Mouse (Mus musculus) megakaryocyte-erythroid progenitor cell, adult 5-6 weeks (primary cell): ENCODE results near the gene Ntn5. TPM values are rescaled to one million over a fixed set of nuclear protein-coding genes. Genes with fewer than 3 reads are reported as not detected.

Source experiments
- ATAC-seq: replicated peaks from 2 replicates; pipeline ENCODE4 v1.8.0; 2016; ENCODE audit warnings: mild to moderate bottlenecking, inconsistent platforms; ENCODE audit not compliant: severe bottlenecking, poor library complexity, low FRiP score, low TSS enrichment
- total RNA-seq, 2 experiments: library from RNA; stranded (forward) in 1 of 2; stranded (reverse) in 1 of 2; fragments of 200-1000, 215-1000 nt in 1 of 2; fragments of >200 nt in 1 of 2; fragmentation: Nextera tagmentation in 1 of 2; gene quantifications; 2 replicates each; pipeline ENCODE4 v1.2.3; 2014 to 2017

The Ntn5 gene
- total RNA-seq, 2 experiments from 2014 or later = not detected

DNA sequence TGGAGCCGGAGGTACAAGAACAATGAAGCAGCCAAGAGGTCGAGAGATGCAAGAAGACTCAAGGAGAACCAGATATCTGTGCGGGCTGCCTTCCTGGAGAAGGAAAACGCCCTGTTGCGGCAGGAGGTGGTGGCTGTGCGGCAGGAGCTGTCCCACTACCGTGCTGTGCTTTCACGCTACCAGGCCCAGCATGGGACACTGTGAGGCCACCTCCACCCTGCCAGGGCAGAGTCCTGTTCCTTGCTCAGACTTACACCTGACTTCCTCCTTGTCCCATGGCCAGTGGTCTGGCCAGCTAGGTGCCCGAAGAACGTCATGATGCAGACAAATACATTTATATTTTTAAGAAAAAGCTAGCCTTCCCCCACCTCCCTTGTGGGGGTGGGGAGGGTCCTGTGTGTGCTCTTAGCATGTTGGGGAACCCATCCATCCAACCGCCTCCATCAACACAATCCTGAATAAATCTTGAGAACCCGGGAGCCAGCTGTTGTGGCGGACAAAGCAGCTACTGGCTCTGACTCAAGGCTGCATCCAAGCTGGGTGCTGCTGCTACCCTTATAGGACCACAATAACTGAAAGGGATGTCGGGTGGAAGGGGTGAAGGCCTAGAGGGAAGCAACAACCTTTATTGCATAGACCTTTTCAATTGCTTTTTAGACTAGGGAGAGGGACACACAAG is 26.0 kb downstream of the Ntn5 start:
- no peak for ATAC-seq

DNA sequence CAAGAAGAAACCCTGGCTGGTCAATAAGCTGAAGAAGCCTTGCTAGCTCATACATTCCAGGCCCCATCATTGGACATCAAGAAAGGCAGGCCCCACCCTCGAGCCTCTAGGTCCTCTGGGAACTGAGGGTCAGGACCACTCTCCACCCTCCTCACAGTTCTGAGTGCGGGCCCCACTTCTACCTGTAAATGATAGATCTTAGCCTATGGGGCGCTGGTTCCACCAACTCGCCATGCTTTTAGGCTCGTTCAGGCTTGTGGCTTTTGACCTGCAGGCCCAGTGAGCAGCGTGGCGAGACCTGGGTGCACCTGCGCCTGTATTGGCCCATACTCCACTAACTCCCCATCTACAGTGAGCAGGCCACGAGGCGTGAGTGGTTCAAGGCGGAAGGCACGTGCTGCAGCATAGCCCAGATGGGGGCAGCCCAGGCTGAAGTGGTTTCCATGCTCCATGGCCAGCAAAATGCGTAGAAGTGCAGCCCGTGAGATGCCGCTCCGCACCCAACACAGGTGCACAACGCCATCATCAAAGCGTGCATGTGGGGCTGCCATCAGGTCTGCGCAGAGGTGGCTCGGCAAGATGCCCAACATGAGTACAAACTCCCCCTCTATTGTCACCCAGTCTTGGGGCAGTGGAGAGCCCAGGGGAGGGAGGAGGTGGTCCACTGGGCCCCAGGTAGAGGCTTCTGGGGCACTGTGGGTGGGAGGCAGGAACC is 26.8 kb downstream of the Ntn5 start:
- no peak for ATAC-seq

DNA sequence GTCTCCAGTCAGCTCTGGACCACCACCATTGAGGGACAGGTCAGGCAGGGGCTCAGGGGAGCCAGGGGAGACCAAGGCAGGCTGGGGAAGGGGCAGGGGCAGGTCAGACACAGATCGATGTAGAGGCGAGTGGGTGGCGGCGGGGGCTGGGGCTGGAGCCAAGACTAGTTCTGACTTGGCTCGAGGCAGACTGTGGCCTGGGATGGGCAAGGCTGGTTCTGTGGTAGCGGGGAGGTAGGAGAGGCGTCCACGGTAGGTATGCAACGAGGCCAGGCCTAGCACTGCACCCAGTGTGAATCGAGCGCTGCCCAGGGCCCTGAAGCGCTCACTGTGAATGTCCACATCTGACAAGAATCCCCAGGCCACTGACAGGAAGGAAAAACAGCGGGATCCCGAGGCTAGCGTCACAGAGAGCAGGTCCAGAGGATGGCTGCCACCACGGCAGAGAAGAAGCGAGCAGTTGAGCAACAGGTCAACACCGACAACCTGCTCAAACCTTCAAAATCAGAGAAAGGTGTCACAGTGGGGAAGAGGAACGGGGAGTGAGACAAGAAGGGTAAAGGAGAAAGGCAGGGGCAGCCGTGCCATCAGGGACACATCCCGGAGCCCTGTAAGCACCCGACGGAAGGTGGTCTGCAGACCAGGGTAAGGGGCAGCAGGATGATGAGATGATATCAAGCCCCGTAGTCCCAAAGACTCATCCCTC is 27.6 kb downstream of the Ntn5 start:
- ATAC-seq = no peak

DNA sequence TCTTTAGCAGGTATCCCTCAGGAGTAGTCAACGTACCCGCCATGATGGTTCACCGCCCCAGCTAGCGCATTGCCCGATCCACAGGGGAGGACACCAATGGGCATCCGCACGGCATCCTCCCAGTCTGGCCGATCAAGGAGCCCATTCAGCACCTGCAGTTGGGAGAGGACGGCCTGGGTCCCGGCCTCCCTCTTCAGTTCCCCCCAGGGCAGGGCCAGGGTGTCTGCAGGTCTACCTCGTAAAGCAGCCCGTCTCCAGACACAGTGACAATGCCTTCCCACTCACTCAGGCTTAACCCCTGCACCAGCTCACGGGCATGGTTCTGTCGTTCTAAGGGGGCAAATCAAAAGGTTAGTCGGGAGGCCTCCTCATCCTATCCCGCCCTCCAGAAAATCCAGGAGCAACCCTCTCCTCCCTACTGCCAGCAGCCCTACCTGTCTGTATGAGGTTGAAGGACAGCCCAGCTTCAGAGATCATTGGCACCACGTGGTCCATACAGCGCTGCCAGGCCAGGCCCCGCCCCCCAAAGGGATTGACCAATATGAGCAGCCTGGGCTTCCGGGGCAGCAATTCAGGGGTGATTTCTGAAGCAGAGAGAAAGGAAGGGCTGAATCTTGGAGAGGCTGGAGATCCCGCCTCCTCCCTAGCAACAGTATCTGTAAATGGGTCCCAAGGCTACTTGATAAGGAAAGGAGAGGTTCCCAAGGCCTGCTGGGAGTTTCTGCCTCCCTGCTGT is 28.4 kb downstream of the Ntn5 start:
- ATAC-seq = no peak

DNA sequence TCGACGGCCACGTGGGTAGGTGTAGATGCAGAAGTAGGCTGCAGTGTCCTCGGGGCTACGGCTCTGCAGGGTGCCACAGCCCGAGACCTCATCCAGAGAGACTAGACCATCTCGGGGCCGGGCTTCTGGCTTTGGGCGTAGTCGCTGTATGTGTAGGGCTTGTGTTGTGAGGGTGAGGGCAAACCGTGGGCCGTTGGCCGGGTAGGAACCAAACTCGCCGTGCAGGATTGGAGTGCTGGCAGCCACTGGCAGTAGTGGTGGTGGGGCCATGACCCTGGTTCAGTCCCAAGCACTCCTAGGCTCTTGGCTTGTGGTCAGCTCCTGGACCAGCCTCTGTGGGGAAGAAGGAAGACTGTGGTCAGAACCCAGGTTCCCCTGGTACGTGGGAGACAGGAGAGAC is 29.6 kb downstream of the Ntn5 start:
- no peak for ATAC-seq

DNA sequence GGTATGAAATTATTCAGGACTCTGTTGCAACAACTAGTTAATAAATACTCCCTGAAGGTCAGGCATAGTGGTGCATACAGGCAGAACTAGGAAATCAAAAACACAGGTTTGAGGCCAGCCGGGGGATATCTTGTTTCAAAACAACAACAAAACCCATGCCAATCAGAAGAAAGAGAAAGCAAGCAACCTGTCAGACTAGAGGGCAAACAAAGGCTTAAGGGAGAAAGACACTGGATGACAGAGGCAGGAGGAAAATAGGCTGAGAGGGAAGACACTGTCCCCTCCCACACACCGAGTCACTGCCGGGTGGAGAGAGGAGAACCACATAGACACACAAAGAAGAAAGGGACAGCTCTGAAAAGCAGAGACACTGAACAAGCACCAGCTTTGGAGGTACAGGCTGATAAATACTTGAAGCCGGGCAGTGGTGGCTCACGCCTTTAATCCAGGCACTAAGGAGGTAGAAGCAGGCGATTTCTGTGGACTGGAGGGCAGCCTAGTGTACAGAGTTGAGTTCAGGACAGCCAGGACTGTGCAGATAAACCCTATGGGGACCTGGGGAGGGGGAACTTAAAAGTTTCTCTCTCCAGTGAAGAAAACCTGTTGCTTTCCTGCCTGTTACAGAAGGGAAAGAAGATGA is 30.2 kb downstream of the Ntn5 start:
- ATAC-seq = no peak

DNA sequence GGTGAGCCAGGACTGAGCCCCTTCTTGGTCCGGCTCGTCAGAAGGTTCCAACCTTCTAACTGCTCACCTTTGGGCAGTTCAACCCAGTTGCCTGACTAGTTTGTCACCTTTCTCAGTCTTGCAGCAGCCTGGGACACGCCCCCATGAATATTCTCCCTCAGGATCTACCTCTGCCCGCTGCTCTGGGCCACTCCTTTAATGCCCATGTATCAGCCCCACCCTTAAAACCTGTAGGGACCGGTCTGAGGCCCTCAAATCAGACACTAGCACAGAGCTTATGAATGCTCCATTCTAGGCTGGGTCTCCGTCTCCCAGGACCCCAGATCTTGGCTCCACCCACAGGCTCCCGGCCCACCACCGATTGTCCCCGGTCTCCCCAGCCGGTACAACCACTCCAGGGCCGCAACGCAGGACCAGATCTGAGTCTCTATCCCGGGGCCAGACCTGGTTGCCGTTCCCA is 30.8 kb downstream of the Ntn5 start:
- ATAC-seq = peak; percentile 1

DNA sequence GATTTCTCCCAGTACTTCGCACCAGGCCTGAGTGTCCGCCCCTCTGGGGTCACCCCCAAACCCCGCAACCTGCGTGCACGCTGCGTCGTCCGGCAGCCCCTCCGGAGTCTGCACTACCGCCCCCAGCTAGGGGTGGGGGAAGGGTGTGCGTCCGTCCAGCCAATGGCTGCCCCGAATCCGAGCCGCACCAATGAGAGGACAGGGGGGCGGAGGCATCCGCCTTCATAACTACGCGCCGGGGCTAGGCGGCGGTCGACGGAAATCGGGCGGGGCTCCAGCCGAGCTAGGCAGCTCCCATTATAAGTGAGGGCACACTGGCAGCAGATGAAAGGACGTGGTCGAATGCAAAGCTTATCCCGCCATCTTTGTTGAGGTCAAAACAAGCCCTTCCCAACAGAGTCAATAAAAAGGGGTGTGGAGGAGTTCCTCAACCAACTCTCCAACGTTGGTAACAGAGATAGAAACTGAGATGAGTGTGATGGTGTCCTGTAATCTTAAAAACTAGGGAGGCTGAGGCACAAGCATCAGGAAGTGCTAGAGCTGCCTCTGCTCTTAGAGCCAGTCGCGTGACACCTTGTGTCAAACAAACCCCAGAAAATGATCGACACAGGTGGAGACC is 31.4 kb downstream of the Ntn5 start, which contains the start of gene Rpl18:
Gene Rpl18 (plus strand): TSS at position 368 of the 619 bp plus-strand sequence.
- peak; percentile 81 for ATAC-seq

DNA sequence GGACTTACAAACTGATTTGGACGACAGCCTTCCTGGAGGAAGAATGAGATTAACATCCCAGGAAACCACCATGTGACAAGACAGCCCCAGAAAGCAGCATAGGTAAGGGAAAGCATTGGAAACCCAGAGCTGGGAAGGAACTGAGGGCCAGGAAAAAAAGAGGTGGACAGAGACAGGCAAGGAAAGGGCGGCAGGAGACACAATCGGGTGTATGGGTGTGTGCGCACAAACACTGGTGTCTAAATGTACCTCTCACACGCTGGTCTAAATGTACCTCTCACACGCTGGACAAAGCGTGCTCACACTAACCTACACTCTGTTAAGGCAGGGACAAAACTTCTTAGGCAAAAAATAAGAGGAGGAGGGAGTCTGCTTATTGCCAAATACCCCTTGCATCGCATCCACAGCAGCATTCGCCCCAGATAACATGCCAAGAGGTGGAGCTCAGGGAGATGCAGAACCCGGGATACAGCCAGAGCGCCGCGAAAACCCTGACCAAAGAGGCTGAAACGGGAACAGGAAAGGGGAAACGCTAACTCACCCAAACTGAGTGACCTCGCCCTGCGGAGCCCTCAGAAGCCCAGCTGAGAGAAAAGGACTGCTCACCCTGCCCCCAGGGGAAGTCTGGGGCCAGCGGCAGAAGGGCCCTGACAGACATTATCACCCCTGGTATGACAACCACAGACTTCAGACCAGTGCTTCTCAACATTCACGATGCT is 32.1 kb downstream of the Ntn5 start:
- no peak for ATAC-seq

DNA sequence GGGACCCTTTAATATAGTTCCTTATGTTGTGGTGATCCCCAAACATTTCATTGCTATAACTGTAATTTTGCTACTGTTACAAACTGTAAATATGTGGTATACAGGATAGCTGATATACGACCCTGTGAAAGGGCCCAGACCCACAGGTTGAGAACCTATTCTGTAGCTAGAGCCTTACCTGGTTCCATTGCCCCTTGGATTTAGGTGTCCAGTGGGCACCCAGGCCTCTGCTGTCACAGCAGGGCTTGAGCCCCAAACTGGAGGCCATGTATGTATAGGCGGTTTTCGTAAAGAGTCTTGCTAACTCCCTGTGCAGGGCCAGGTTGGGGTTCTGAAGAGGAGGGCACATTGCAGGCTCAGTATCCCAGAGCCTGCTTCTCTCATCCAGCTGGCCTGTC is 32.6 kb downstream of the Ntn5 start:
- no peak for ATAC-seq

DNA sequence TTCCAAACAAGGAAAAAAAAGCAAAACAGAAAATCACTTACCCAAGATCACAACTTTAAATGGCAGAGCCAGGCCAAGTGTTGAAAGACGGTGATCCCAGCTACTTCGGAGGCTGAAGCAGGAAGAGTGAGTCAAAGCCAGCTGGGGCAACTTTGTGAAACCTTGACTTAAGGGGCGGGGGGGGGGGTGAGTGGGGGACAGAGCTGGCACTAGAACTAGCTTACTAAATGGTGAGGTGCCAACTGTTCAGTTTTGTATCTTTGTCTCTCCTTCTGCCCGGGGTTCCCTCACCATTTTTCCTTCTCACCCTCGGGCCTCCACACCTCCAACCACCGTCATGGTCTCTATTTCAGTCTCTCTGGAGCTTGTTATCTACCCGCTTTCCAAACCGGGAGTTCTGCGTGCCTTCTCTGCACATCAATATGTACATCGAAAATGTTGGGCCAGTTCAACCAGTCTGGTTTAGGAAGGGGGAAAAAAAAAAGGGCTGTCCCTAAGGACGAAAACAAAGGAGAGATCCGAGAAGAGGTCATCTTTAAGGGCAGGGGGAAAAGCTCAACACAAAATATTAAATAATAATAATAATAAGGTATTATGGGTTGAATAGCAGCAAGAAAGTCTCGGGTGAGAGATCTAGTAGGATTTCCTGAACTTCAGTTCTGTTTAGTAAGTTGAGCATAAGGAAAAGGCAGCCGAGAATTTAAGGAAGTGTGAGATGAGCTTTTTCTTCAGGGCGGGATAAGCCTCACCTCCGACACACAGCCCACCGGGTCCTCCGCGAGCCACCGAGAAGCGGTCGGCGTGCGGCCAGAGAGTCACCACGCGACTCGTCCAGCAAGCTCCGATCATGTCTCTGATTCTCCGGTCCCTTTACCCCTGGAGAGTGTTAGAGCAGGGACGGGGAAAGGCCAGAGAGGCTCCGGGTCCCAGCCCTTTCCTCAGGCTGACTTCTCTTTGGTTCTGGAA is 33.4 kb downstream of the Ntn5 start:
- ATAC-seq = peak; percentile 3

DNA sequence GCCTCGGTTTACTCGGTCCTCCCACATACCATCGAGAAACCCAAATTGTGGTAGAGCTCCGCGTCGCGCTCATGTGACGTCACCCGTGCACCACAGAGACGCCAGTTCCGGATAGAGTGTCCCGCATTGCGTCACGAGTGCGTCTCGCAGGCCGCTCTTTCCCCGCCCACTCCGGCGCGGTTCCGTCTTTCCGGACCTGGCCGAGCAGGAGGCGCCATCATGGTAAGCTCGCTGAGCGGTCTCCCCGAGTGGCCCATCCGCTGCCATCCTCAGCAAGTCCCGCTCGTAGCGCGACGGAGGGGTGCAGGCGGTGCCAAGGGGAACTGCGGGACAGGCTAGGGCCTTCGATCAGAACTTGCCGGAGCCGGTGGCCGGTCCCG is 34.1 kb downstream of the Ntn5 start, which contains the start of gene Sphk2:
Gene Sphk2 (minus strand): TSS at position 85 of the 380 bp plus-strand sequence.
- ATAC-seq = peak; percentile 63

DNA sequence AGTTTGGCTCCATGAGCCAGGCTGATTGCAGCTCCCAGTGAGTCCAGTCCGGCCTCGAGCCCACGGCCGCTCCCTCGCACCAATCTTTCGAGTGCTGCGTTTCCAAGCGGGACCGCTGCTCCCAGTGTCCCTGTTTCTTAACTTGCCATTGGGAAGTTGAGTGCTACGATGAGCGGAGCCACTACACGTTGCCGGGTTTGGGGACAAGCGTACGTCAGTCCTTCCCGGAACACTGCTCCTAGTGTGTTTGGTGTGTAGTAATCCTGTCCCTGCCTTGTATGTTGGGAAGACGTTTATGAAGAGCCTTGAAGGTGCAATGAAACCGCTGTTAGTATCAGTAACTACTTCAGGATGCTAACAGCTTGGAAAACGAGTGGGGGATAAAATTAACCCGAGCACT is 34.5 kb downstream of the Ntn5 start:
- ATAC-seq = no peak

DNA sequence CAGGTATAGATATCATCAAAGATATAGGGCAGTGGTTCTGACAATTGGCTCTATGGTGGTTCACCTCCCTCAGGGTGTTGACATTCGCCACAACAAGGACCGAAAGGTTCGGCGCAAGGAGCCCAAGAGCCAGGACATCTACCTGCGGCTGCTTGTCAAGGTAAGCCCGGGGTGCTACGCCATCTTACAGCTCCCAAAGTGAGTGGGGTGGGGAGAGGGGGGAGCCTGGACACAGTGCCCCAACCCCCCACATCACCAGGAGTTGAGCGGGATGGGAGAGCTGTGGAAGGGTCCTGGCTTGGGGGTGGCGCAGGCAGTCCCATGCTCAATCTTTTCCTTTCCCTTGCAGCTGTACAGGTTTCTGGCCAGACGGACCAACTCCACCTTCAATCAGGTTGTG is 35.4 kb downstream of the Ntn5 start:
- ATAC-seq = no peak

DNA sequence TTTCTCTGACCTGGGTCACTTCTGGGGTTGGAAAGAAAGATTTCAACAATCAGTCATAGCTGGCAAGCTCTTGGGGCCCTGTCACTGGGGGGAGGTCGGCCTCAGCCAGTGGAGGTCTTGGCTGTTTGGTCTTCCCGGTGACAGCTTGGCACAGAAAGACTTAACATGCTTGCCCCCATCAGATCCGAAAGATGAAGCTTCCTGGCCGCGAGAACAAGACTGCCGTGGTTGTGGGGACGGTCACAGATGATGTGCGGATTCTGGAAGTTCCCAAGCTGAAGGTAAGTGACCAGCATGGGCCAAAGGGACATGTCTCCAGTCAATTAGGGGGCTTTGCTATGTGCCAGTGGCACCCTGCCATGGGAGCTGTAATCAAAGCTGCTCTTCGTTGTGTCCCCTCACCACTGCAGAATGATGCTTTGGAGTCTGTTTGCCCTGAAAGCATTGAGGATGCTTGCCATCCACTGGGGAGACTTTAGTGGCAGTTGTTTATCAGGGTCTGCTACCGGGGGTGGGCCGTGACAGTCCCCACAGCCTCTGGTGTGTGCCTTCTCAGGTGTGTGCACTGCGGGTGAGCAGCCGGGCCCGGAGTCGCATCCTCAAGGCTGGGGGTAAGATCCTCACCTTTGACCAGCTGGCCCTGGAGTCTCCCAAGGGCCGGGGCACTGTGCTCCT is 36.1 kb downstream of the Ntn5 start:
- ATAC-seq = no peak

DNA sequence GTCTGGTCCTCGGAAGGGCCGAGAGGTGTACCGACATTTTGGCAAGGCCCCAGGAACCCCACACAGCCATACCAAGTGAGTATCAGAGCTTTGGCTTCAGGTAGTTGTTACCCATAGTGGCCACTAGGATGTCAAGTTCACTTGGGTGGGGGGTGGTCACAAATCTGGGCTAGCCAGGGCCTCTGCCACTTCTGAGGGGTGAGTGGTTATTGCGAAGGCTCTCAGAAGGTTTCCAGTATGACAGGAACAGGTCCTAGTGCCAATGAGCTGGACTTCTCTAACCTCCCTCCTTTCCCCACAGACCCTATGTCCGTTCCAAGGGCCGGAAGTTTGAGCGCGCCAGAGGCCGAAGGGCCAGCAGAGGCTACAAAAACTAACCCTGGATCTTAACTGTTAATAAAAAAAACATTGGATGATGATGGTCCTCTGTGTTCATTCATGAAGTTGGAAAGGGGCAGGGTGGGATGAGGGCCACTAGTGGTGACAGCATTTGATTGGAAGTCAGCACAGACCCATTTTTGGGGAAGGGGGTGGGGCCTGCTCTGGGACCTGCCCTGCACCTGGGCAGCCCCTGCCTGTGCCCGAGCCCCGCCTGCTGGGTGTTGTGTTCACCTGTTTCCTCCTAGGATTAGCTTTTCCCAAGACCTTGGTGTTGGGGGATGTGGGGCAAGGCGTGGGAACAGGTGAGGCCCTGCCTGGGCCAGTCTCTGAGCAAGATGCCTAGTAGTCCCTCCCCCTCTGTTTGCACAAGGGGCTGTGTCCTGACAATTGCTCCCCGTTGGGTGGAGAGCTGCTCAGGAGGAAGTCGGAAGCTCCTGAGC is 36.8 kb downstream of the Ntn5 start, which contains the start of gene Fam83e:
Gene Fam83e (plus strand): TSS at position 800 of the 821 bp plus-strand sequence.
- ATAC-seq = no peak
